Mouse (Mus musculus): ENCODE data around the gene Gak. TPM values are rescaled to one million over a fixed set of nuclear protein-coding genes. Genes with fewer than 3 reads are reported as not detected.
A peak's percentile ranks its signal among the peaks of the same experiment; 100 is the strongest.

Gene Gak
- polyA plus RNA-seq, 1 experiment from 2014 or later: 36.1 TPM

- no peak overlapping the region for H3K4me2 ChIP-seq (replicated peaks; ENCODE audit: low read depth)
- 63% methylated on average over 2 of the region's 2 CpGs for WGBS
- ATAC-seq (ENCODE audit: low FRiP score, low TSS enrichment) (no peak), DNase-seq (ENCODE audit: low spot score) (no peak)
- H3K27ac ChIP-seq (replicated peaks): no peak overlapping the region
- peaks cover 12% of the 10 kb centered on the region; the same call in 1 of the 2 replicates for H3K4me1 ChIP-seq (replicated peaks; ENCODE audit: control insufficient read depth, insufficient read depth)
- no peak for TF ChIP-seq CTCF (IDR thresholded peaks at IDR 0.05; ENCODE audit: low read depth)
- no peak for TF ChIP-seq EP300 (optimal IDR thresholded peaks at IDR 0.05)
- H3K9ac ChIP-seq (ENCODE audit: low read length): no peak overlapping the region
- H3K27me3 ChIP-seq (ENCODE audit: control insufficient read depth, insufficient read depth, low read length): no peaks in the 10 kb centered on the region
- peaks cover 7% of the 10 kb centered on the region; the same call in 1 of the 2 replicates for H3K36me3 ChIP-seq (ENCODE audit: control insufficient read depth, insufficient read depth, low read length)
- no peaks in the 10 kb centered on the region for H3K9me3 ChIP-seq (ENCODE audit: control insufficient read depth, low read length)
- H3K4me3 ChIP-seq (ENCODE audit: low read depth, low read length): no peak overlapping the region
Observed at GRCm38 (mm10) chr5:108674624-108675023, 45.1 kb upstream of the Gak start.

GRCm38 (mm10) chr5:108671757-108672156, 42.2 kb upstream of the Gak start:
- no peak for ATAC-seq (ENCODE audit: low FRiP score, low TSS enrichment)
- no peaks in the 10 kb centered on the region for H3K27me3 ChIP-seq (ENCODE audit: control insufficient read depth, insufficient read depth, low read length)
- no peak overlapping the region for H3K4me3 ChIP-seq (ENCODE audit: low read depth, low read length)
- no peak for TF ChIP-seq EP300 (optimal IDR thresholded peaks at IDR 0.05)
- peak; percentile 8; the same call in 1 of the 2 replicates for TF ChIP-seq CTCF (IDR thresholded peaks at IDR 0.05; ENCODE audit: low read depth)
- H3K9me3 ChIP-seq (ENCODE audit: control insufficient read depth, low read length): no peaks in the 10 kb centered on the region
- DNase-seq (ENCODE audit: low spot score): no peak
- no peak overlapping the region for H3K9ac ChIP-seq (ENCODE audit: low read length)
- no peak overlapping the region for H3K4me2 ChIP-seq (replicated peaks; ENCODE audit: low read depth)
- H3K4me1 ChIP-seq (replicated peaks; ENCODE audit: control insufficient read depth, insufficient read depth): peaks cover 7% of the 10 kb centered on the region; the same call in 1 of the 2 replicates
- H3K27ac ChIP-seq (replicated peaks): no peak overlapping the region
- 95% methylated on average over 12 of the region's 12 CpGs for WGBS
- peaks cover 7% of the 10 kb centered on the region; the same call in 1 of the 2 replicates for H3K36me3 ChIP-seq (ENCODE audit: control insufficient read depth, insufficient read depth, low read length)

- Histone ChIP-seq H3K4me2 (replicated peaks; ENCODE audit: low read depth) (no peak overlapping the region), H3K27me3 (ENCODE audit: control insufficient read depth, insufficient read depth, low read length) (no peaks in the 10 kb centered on the region), H3K27ac (replicated peaks) (no peak overlapping the region), H3K36me3 (ENCODE audit: control insufficient read depth, insufficient read depth, low read length) (peaks cover 7% of the 10 kb centered on the region; the same call in 1 of the 2 replicates), H3K4me1 (replicated peaks; ENCODE audit: control insufficient read depth, insufficient read depth) (peaks cover 7% of the 10 kb centered on the region; the same call in 1 of the 2 replicates), H3K9ac (ENCODE audit: low read length) (no peak overlapping the region), H3K4me3 (ENCODE audit: low read depth, low read length) (no peak overlapping the region), H3K9me3 (ENCODE audit: control insufficient read depth, low read length) (no peaks in the 10 kb centered on the region)
- peak; percentile 75 for TF ChIP-seq CTCF (IDR thresholded peaks at IDR 0.05; ENCODE audit: low read depth)
- TF ChIP-seq EP300 (optimal IDR thresholded peaks at IDR 0.05): no peak
- DNase-seq (ENCODE audit: low spot score) (peak; percentile 81), ATAC-seq (ENCODE audit: low FRiP score, low TSS enrichment) (peak; percentile 58; the same call in 1 of the 2 replicates)
Observed at GRCm38 (mm10) chr5:108670785-108671184, 41.2 kb upstream of the Gak start.

GRCm38 (mm10) chr5:108669986-108670385, 40.4 kb upstream of the Gak start:
- Histone ChIP-seq H3K4me3 (ENCODE audit: low read depth, low read length) (peak overlapping the region; percentile 58; the same call in 1 of the 2 replicates), H3K4me2 (replicated peaks; ENCODE audit: low read depth) (peak overlapping the region; percentile 82), H3K9ac (ENCODE audit: low read length) (peak overlapping the region; percentile 84), H3K27ac (replicated peaks) (peak overlapping the region; percentile 90), H3K27me3 (ENCODE audit: control insufficient read depth, insufficient read depth, low read length) (no peaks in the 10 kb centered on the region), H3K9me3 (ENCODE audit: control insufficient read depth, low read length) (no peaks in the 10 kb centered on the region), H3K4me1 (replicated peaks; ENCODE audit: control insufficient read depth, insufficient read depth) (peaks cover 7% of the 10 kb centered on the region; the same call in 1 of the 2 replicates), H3K36me3 (ENCODE audit: control insufficient read depth, insufficient read depth, low read length) (peaks cover 7% of the 10 kb centered on the region; the same call in 1 of the 2 replicates)
- no peak for ATAC-seq (ENCODE audit: low FRiP score, low TSS enrichment)
- no peak for DNase-seq (ENCODE audit: low spot score)
- 75% methylated on average over 9 of the region's 9 CpGs for WGBS
- TF ChIP-seq CTCF (IDR thresholded peaks at IDR 0.05; ENCODE audit: low read depth) (no peak), EP300 (optimal IDR thresholded peaks at IDR 0.05) (no peak)

GRCm38 (mm10) chr5:108668977-108669936, 39.7 kb upstream of the Gak start, which contains the start of gene Dgkq:
Gene Dgkq, minus strand, starts transcription at chr5:108669672.
- Histone ChIP-seq H3K9me3 (ENCODE audit: control insufficient read depth, low read length) (no peaks in the 10 kb centered on the region), H3K4me3 (ENCODE audit: low read depth, low read length) (peak within 1 kb of the TSS; percentile 58), H3K27me3 (ENCODE audit: control insufficient read depth, insufficient read depth, low read length) (no peaks in the 10 kb centered on the region), H3K4me2 (replicated peaks; ENCODE audit: low read depth) (peak within 1 kb of the TSS; percentile 82), H3K27ac (replicated peaks) (peak within 1 kb of the TSS; percentile 90), H3K36me3 (ENCODE audit: control insufficient read depth, insufficient read depth, low read length) (peaks cover 7% of the 10 kb centered on the region; the same call in 1 of the 2 replicates), H3K4me1 (replicated peaks; ENCODE audit: control insufficient read depth, insufficient read depth) (peaks cover 7% of the 10 kb centered on the region; the same call in 1 of the 2 replicates), H3K9ac (ENCODE audit: low read length) (peak within 1 kb of the TSS; percentile 84)
- TF ChIP-seq EP300 (optimal IDR thresholded peaks at IDR 0.05) (no peak), CTCF (IDR thresholded peaks at IDR 0.05; ENCODE audit: low read depth) (peak; percentile 89)
- peak; percentile 85 for DNase-seq (ENCODE audit: low spot score)
- ATAC-seq (ENCODE audit: low FRiP score, low TSS enrichment): peak; percentile 90
- 4% methylated on average over 43 of the region's 43 CpGs for WGBS

Measured in stomach, postnatal 0 days (tissue).